Mouse (Mus musculus): ENCODE results near the gene Rgl1. TPM values are rescaled to one million over a fixed set of nuclear protein-coding genes. Genes with fewer than 3 reads are reported as not detected.

Gene Rgl1
- polyA plus RNA-seq, 1 experiment, result 14.7 TPM

- no peak overlapping the region for H3K27ac ChIP-seq (replicated peaks; ENCODE audit: low read depth, low read length)
- H3K4me1 ChIP-seq (ENCODE audit: control insufficient read depth, insufficient read depth, insufficient read length, low read length), result no peaks in the 10 kb centered on the region
- H3K4me3 ChIP-seq (ENCODE audit: insufficient read depth, low read depth, low read length), result no peak overlapping the region
Measured at GRCm38 (mm10) chr1:152511237-152511636, 254.9 kb downstream of the Rgl1 start.

DNA sequence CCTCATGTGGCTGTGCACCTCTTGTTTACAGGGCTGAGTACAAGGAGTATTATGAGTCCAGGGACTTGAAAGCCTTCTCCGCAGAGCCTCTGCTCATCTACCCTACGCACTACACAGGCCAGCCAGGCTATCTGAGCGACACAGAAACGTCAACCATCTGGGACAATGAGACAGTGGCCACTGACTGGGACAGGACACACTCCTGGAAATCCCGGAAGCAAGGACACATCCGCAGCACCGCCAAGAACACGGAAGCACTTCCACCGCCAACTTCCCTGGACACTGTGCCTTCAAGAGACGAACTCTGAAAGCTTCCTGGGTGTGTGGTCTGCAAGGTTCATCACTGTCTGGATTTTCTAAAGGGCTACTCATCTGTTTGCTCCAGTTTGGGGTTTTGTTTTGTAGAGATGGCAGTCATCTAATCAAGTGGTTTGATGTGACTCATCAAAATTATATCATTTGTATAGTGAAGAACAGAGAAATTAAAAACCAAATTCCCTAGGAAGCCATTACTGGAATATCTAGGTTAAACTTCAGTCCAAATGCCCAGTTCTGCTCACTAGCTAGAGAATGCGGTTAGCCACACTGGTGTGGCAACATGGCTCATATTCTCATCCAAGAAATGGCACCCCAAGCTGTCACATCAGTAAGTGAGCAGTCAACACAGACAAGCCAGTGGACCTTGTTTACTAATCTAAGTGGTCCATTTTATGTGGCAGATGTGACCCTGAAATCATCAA, 257.5 kb downstream of the Rgl1 start:
- Histone ChIP-seq H3K4me3 (ENCODE audit: insufficient read depth, low read depth, low read length) (no peak overlapping the region), H3K4me1 (ENCODE audit: control insufficient read depth, insufficient read depth, insufficient read length, low read length) (no peaks in the 10 kb centered on the region), H3K27ac (replicated peaks; ENCODE audit: low read depth, low read length) (no peak overlapping the region)

DNA sequence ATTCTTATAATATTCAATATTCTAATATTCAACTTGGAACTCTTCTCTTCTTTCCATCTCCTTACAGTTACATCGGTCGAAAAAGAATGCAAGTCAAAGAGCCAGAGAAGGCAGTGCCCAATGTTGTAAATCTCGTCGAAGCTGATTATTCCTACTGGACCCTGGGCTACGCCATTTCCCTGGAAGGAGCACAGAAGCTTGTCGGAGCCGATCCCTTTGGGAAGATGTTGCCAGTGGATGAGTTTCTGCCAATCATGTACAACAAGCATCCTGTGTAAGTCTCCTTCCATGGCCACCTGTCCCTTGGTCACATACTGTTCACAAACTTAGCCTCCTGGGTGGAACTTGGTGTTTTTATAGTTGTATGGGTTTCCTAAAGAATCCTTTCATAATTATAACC, 259.4 kb downstream of the Rgl1 start:
- Histone ChIP-seq H3K4me3 (ENCODE audit: insufficient read depth, low read depth, low read length) (no peak overlapping the region), H3K4me1 (ENCODE audit: control insufficient read depth, insufficient read depth, insufficient read length, low read length) (no peaks in the 10 kb centered on the region), H3K27ac (replicated peaks; ENCODE audit: low read depth, low read length) (no peak overlapping the region)

DNA sequence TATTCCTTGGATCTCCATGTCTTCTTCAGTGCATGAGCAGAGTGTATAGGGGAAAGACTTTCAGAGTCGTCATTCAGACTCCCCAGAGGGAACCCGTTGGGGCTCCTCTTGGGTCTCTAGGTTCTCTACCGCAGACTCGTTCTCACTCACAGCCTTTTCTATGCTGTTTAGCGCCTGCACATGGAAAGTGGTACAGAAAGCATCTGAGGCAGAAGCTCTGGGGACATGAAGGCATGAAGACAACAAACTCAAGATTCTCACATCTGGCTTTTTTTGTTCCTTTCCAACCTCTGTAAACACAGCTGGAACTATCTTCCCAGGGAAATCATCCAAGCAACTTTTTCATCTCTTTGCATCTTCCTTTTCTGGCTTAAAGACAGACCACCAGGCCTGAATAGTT, 260.0 kb downstream of the Rgl1 start:
- no peak overlapping the region for H3K27ac ChIP-seq (replicated peaks; ENCODE audit: low read depth, low read length)
- no peak overlapping the region for H3K4me3 ChIP-seq (ENCODE audit: insufficient read depth, low read depth, low read length)
- H3K4me1 ChIP-seq (ENCODE audit: control insufficient read depth, insufficient read depth, insufficient read length, low read length), result no peaks in the 10 kb centered on the region

DNA sequence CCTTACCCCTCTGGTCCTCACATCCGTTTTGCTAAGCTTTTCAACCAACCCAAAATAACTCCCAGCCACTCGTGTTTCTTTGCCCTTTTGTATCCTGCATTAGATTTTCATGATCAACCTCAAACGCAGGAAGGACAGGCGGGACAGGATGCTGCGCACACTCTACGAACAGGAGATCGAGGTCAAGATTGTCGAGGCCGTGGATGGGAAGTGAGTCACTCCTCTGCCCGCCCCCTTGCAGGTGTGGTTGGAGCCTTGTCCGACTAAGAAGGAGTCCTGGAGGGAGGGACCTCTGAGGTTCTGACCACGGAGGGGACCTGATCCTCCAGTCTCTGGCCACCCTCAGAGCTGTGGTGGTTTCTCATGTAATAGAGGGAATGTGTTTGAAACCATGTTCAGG, 266.3 kb downstream of the Rgl1 start:
- peaks cover 10% of the 10 kb centered on the region for H3K4me1 ChIP-seq (ENCODE audit: control insufficient read depth, insufficient read depth, insufficient read length, low read length)
- H3K4me3 ChIP-seq (ENCODE audit: insufficient read depth, low read depth, low read length), result no peak overlapping the region
- peak overlapping the region; percentile 74 for H3K27ac ChIP-seq (replicated peaks; ENCODE audit: low read depth, low read length)

GRCm38 (mm10) chr1:152497581-152497980, 268.6 kb downstream of the Rgl1 start:
- Histone ChIP-seq H3K4me3 (ENCODE audit: insufficient read depth, low read depth, low read length) (peak overlapping the region; percentile 31), H3K4me1 (ENCODE audit: control insufficient read depth, insufficient read depth, insufficient read length, low read length) (peaks cover 10% of the 10 kb centered on the region), H3K27ac (replicated peaks; ENCODE audit: low read depth, low read length) (peak overlapping the region; percentile 68)

DNA sequence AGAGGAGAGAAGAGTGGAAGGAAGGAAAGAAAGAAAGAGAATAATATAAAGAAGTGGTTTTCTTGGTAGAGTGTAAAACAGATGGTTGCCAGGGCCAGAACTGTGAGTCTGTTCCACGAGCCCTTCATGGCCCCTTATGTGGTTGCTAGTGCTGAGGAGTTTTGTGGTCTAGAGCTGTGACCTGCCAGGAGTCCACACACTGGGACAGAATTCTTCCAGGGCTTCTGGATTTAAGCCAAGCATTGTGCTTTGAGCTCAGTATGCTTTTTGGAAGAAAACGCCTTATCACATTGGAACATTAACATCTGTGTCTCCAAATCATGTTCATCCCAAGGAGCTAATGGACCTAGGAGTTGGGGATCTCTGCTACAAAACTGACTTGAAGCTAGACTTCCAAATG, 269.3 kb downstream of the Rgl1 start:
- Histone ChIP-seq H3K4me3 (ENCODE audit: insufficient read depth, low read depth, low read length) (no peak overlapping the region), H3K27ac (replicated peaks; ENCODE audit: low read depth, low read length) (peak overlapping the region; percentile 41), H3K4me1 (ENCODE audit: control insufficient read depth, insufficient read depth, insufficient read length, low read length) (peaks cover 10% of the 10 kb centered on the region)

DNA sequence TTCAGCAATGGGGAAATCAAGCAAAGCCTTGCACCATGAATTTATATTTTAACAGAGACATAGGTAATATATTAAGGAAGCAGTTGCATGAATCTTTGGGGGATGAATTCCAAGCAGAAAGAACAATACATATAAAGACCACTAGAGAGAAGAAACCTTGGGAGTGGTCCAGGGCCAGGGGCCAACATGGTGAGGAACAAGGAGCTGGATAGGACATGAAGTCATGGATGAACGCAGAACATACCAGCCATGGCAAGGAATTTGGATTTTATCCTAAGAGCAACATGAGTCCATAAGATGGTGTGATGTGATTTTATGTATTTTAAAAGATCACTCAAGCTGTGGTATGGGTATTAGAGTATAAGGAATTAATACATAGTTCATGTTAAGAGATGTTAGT, 273.9 kb downstream of the Rgl1 start:
- Histone ChIP-seq H3K4me1 (ENCODE audit: control insufficient read depth, insufficient read depth, insufficient read length, low read length) (no peaks in the 10 kb centered on the region; the same call in 1 of the 2 replicates), H3K4me3 (ENCODE audit: insufficient read depth, low read depth, low read length) (no peak overlapping the region), H3K27ac (replicated peaks; ENCODE audit: low read depth, low read length) (no peak overlapping the region)

DNA sequence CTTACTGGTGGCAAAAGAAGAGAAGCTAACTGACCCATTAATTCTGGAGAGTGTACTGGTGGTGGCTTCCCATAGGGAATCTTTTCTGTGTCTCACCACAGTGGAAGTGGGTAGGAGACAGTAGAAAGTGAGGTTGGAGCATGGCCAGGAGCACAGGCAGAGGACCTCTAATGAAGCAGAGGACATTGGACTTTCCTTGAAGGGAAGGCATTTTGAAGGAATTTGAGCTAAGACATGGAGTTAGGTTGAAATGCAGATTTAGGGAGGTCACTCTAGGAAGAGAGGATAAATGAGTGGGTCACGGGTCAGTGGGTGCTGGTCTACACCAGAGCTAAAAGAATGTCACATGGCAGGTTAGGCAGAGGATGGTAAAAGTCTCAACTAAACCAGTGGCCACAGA, 275.3 kb downstream of the Rgl1 start:
- H3K4me1 ChIP-seq (ENCODE audit: control insufficient read depth, insufficient read depth, insufficient read length, low read length), result no peaks in the 10 kb centered on the region
- H3K4me3 ChIP-seq (ENCODE audit: insufficient read depth, low read depth, low read length), result no peak overlapping the region
- no peak overlapping the region for H3K27ac ChIP-seq (replicated peaks; ENCODE audit: low read depth, low read length)

- Histone ChIP-seq H3K4me3 (ENCODE audit: insufficient read depth, low read depth, low read length) (no peak overlapping the region), H3K27ac (replicated peaks; ENCODE audit: low read depth, low read length) (no peak overlapping the region)
Measured at GRCm38 (mm10) chr1:152476126-152476525, 290.0 kb downstream of the Rgl1 start.

GRCm38 (mm10) chr1:152468443-152468842, 297.7 kb downstream of the Rgl1 start:
- Histone ChIP-seq H3K4me1 (ENCODE audit: control insufficient read depth, insufficient read depth, insufficient read length, low read length) (peaks cover 2% of the 10 kb centered on the region; the same call in 1 of the 2 replicates), H3K27ac (replicated peaks; ENCODE audit: low read depth, low read length) (no peak overlapping the region), H3K4me3 (ENCODE audit: insufficient read depth, low read depth, low read length) (no peak overlapping the region)

More at GRCm38 (mm10) chr1:152476126-152476525, 290.0 kb downstream of the Rgl1 start:
- H3K4me1 ChIP-seq (ENCODE audit: control insufficient read depth, insufficient read depth, insufficient read length, low read length), result no peaks in the 10 kb centered on the region

Other genes starting within 250 kb of the Rgl1 start
- not detected in 2 replicates for gene Apobec4, start 15.8 kb downstream of the Rgl1 start, polyA plus RNA-seq (2012; ENCODE audit: insufficient read depth, insufficient read length, missing spikeins)
- 62.6 and 85.9 TPM in 2 replicates for gene Arpc5, start 191 bp upstream of the Rgl1 start, polyA plus RNA-seq (2012; ENCODE audit: insufficient read depth, insufficient read length, missing spikeins)
- gene Ncf2, start 33.8 kb upstream of the Rgl1 start, polyA plus RNA-seq (2012; ENCODE audit: insufficient read depth, insufficient read length, missing spikeins), result 2.4 and 3.9 TPM in 2 replicates
- gene Smg7, start 136.3 kb upstream of the Rgl1 start, polyA plus RNA-seq (2012; ENCODE audit: insufficient read depth, insufficient read length, missing spikeins), result 12.8 and 18.5 TPM in 2 replicates
- 0.25 and 1.1 TPM in 2 replicates for gene Nmnat2, start 188.6 kb upstream of the Rgl1 start, polyA plus RNA-seq (2012; ENCODE audit: insufficient read depth, insufficient read length, missing spikeins)